Mouse (Mus musculus) megakaryocyte, embryonic 14.5 days (primary cell): ENCODE results near the gene Dpp6.

Experiments
- FLI1 ChIP-seq: IDR thresholded peaks from 2 replicates; pipeline ENCODE4 v1.6.1; 2012; ENCODE audit warnings: low read length, inconsistent platforms, mixed read lengths
- GATA1 ChIP-seq: IDR thresholded peaks from 3 replicates; pipeline ENCODE4 v1.6.1; 2012; ENCODE audit warnings: mixed read lengths, low read length, inconsistent platforms, borderline replicate concordance

DNA sequence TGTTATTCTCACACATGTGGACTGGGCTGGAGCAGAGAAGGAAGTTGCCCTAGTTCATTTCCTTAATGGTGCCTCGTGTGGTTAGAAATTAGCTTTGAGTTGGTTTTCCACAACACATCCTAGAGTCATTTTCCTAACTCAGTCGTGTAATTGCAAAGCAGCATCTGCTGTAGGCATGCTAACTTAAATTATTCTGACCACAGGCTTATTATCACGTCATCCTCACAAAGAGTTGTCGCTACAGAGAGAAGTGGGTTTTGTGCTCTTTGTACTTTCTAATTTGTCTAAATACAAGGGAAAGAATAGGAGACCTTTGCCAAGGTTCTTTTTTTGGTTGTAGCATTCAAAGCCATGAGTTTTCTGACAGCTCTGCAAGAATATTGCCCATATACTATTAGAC, 469.9 kb downstream of the Dpp6 start:
- TF ChIP-seq FLI1 (no peak), GATA1 (no peak)
